Mouse (Mus musculus) E14TG2a.4 (cell line): ENCODE measurements at regions not wholly inside any gene's neighbourhood (a gene's known extent, or its start where the extent isn't known, plus 50 kb on each side); places are given as distances from the start of the nearest gene placed in this dataset.

Experiments
- CTCF ChIP-seq: conservative IDR thresholded peaks from 2 replicates; pipeline ENCODE4 v1.5.1; 2014; ENCODE audit warnings: low read length
- NANOG ChIP-seq: IDR thresholded peaks from 2 replicates; pipeline ENCODE4 v1.6.1; 2014; ENCODE audit warnings: borderline replicate concordance, low read length, mixed read lengths
- POU5F1 ChIP-seq: IDR thresholded peaks from 2 replicates; pipeline ENCODE4 v1.6.1; 2014; ENCODE audit warnings: low read length, borderline replicate concordance

DNA sequence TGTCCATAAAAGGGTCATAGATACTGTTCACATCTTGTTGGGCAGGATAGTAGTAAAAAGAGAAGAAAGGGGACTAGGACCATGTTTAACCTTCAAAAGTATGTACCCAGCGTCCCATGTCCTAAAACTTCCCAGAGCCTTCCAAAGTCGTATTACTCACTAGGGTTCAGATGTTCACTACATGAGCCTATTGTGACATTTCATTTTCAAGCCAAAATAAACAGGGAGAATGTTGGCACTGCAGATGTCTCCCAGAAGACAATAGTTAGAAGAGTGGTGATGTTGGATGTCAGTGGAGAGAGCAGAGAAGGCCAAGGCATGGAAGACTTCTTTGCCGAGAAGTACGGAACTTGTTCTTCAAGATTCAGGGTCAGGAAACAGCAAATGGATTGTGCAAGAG is 187.9 kb downstream of the Mid1ip1 start:
- no peak for TF ChIP-seq CTCF
- no peak for TF ChIP-seq NANOG
- TF ChIP-seq POU5F1 = no peak
